Mouse (Mus musculus) lung, postnatal 4 days (tissue): ENCODE measurements around the gene Ankrd12.

Experiments
- DNase-seq, 2 experiments: peaks; one replicate each; pipeline ENCODE4 v3.0.0; 2021

Ankrd12 gene

DNA sequence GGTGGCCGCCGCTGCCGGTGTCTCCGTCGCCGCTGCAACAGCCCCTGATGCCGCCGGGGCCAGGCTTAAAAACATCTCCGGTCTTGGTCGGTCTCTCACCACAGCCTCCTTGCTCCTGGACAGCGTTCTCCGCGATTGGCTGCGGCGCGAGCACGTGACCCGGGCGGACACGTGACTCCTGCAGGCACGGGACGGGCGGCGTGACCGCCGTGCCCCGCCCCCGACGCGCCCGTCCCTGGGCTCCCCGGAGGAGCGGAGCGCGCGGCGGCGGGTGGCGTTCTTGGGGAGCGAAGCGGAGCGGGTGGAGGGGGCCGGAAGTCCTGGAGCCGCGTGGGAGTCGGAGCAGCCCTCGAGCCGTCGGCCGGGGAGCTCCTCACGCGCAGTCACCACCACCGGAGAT is at the start of gene Ankrd12:
TSS of gene Ankrd12 (minus strand) at position 156 of the 400 bp plus-strand sequence.
- peak; percentile 96 to 97 for DNase-seq

DNA sequence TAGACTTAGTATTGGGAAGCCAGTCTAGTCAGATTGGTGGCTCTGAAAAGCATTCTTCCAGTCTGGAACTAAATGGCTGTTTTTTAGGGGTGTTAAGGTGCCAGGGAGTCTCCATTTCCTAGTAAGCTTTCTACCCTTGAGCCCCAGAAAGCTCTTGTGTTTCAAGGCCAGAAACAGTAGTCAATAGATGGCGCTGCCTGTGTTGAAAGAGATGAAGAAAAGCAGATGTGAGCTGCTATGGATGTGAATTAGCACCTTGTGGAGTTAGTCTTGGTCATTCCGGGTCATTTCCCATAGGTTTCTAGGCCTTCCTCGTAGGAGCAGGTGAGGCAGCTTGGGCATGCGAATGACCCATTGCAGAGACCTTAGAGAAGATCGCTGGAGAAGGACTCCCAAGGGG is 48.3 kb upstream of the Ankrd12 start:
- DNase-seq: no peak

DNA sequence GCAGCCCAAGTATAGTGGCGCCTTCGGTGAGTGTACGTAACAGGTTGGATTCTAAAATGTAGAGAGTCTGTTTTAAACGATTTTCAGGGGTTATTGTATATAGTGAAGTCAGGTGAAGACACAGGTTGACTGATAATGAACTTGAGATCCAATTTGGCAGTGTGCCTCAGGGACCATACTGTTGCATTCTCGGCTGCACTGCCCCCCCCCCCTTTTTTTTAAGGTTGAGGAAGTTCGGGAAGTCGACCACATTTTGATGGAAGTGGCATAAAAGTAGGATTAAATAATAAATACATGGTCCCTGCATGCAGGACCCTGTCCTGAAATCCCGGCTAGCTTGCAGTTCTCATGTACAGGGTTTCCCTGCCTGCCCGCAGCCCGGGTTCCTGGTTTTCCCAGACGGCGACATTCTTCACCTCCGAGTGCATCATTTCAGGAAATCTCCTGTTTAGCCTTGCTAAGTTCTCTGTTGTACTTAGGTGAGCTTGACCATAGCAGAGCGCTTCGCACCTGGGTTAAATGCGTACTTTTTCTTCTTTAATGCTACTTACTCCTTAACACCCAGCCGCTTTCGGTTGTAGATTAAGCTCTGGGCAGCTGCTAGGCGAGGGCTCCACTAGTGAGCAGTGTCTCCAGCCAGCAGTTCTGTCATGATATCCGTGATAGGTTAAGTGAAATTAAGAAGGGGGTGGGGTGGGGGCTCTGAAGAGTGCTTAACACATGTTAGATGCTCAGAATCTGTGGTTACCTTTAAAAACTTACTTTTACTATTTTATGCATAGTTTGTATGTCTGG is 47.1 kb upstream of the Ankrd12 start:
- DNase-seq: peak in 1 of 2 experiments; percentile 8

DNA sequence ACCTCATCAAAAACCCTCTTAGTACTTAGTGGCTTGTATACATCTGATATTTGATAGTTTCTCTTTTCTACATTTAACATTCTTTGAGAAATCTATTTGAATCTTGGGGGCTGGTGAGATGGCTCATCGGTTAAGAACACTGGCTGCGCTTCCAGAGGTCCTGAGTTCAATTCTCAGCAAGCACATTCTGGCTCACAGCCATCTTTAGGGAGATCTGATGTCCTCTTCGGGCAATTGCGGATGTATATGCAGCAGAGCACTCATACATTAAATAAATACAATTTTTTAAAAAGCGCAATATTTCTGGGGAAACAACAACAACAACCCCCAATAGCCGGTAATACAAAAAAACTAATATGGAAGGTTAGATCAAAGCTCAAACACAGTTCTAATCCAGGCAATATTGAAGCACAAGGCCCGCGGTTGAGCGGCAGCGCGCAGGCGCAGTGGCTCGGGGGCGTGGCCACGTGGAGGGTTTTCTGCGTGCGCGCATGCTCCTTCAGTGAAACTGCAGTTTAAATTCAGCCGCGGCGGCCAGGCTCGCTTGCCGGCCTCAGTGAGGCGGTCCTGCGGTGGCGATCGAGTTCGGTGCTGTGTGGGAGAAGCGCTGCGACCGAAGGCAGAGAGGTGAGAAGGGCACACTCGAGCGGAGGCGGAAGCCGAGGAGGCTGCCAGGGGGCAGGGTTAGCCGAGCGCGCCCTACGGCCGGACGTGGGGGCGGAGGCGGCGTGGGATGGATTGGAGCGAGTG is 46.4 kb upstream of the Ankrd12 start, which contains the start of gene Ddx11:
TSS of gene Ddx11 (plus strand) at position 455 of the 750 bp plus-strand sequence.
- peak; percentile 94 to 95 for DNase-seq

DNA sequence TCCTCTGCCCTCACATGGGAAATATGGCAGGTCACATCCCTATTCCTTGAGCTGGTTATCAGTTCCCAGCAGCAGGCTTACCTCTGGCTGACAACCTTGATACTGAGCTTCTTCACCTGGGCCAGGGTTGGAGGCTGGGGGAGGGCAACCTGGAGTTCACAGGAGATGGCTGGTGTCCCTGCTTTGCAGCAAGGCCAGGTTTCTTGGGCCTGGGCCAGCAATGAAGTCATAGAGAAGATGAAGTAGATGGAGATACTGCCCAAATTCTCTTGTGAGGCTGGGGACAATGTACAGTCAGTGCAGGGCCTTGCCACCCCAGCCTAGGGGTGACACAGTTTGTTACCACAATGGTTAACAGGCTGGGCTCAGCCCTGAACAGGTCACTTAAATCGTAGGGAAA is 43.8 kb upstream of the Ankrd12 start:
- no peak for DNase-seq

DNA sequence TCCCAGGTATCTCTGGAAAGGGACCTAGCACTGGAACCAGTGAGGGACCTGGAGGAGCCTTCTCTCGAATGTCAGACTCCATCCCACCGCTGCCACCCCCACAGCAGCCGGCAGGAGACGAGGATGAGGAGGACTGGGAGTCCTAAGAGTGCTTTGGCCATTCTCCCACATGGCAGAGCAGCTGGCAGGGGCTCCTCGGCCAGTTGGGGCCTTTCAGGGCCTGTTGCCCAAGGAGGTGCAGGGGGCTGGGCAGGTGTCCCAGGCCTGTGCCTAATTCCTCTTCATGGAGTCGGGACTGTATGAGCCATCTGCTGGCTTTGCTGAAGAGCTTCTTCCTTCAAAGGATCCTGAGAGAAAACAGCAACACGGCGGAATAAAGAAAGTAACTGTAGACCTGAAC is 42.1 kb upstream of the Ankrd12 start:
- no peak for DNase-seq

DNA sequence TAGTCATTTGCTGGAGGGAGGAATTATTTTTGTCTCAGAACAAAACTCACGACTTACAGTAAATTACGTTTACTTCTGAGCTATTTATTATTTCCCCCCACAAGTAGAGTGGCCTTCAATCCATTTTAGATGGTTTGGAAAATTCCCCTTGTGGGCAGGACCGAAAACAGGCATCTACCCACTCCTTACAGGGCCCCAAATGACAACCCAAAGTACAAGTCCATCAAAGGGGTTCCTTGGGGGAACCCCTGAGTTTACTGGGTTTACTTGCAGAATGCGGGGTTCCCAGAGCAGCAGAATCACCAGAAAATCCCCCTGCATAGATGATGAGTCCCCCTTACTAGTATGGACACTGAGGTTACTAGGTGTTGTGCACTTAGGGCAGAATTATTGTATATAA is 35.3 kb upstream of the Ankrd12 start:
- no peak for DNase-seq

DNA sequence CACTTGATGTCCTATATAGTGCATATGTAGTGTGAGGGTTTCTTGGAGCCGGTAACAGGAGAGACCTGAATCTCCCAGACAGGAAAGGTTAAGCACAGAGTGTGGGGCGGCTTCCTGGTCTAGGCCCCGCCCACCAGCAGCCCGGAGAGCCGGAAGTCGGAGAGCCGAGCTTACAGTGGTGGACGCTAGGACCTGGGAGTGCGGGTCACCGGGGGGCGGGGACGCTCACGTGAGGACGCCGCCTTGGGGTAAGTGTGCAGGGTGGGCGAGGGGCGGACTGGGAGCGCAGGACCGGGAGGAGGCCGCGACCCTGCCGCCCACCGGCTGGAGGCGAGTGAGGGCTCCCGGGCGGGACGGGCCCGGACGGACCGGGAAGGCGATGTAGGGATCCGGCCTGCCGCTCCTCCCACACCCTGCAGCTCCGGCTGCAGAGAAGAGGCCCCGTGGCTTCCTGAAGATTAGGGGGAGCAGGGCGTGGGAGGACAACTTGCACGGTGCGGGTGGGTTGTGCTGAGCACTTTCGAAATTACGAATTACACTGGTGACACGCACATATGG is 34.6 kb upstream of the Ankrd12 start, which contains the start of gene Washc1:
TSS of gene Washc1 (plus strand) at position 144 of the 558 bp plus-strand sequence.
- peak; percentile 92 to 94 for DNase-seq

DNA sequence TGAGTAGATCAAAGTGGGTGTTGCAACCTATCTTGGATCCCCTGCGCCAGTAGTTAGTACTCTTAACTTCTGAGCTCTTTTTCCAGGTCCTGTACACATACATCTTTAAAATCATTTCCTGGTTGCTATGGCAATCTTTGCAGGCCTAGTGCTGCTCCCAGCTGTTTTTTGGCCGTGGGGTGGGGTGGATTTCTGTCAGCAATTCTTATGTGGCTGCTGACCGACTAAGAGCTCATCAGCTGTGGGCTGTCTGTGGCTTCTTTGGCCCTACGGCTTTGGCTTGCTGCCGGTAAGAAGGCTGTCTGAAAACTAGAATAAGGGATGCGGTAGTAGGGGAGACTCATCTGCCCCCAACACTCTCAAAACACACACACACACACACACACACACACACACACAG is 33.9 kb upstream of the Ankrd12 start:
- peak; percentile 34 to 70 for DNase-seq

DNA sequence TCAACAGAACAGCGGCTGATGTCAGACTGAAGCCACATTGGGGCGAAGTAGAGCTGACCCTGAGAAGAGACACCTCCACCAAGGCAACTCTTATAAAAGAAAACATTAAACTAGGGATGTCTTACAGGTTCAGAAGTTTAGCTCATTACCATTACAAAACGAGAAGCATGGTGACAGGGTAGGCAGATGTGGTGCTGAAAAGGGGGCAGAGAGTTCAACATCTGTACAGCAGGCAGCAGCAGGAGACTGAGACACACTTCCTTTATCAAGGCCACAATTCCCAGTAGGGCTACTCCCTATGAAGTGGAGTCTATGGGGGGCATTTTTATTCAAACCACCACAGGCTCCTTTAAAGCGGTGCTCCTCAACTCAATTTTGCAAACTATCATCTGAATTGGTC is 31.3 kb upstream of the Ankrd12 start:
- no peak for DNase-seq

DNA sequence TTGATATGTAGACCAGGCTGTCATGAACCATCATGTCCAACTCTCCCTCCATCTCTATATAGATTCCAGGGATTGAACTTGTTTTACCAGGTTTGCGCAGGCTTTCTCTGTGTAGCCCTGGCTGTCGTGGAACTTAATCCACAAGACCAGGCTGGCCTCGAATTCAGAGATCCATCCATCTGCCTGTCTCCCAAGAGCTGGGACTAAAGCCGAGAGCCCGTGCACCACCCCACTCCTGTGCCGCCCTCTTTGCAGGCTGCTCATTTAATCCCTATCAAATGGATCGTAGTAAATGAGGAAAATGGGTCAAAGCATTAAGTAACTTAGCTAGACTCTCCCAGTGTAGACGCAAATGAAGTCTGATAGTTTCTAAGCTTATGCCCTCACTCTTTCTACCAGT is 30.6 kb upstream of the Ankrd12 start:
- DNase-seq: no peak

DNA sequence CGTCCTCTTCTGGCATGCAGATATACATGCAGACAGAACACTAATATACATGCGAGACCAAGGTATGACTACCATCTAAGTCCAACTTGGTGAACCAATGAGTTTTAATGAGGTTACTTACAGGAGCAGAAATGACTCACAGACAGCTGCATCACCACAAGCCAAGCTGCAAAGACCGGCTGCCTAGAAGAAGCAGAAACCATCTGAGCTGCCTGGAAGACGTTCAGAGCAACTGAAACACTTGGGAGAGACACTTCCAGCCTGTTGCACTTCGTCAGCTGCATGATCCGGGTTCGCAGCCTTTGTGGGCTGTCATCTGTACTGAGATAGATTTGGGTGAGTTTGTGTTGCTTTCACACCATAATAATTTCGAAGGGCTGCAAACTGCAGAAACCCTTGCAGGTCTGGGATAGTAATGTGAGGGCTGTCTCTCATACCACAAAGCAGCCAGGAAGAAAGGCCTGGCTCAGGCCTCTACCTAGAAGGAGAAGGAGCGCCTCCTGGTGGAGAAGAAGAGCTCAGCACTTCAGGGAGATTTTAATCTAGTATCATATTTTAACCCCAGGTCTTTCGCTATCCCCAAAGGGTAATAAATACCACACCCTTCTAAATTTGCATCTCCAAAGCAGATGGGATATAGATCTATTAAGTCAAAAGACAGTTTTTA is 29.8 kb upstream of the Ankrd12 start:
- peak in 1 of 2 experiments; percentile 74 for DNase-seq

DNA sequence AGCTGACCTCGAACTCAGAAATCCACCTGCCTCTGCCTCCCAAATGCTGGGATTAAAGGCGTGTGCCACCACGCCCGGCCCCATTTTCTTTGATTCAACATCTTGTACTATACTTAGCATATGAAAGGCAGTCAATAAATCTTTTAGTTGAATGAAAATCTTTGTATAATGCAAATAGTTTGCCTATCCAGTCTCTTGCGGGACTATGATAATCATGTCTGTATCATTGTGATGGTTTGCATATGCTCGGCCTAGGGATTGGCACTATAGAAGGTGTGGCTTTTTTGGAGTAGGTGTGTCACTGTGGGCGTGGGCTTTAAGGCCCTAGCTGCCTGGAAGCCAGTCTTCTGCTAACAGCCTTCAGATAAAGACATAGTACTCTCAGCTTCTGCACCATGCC is 27.2 kb upstream of the Ankrd12 start:
- DNase-seq: no peak

DNA sequence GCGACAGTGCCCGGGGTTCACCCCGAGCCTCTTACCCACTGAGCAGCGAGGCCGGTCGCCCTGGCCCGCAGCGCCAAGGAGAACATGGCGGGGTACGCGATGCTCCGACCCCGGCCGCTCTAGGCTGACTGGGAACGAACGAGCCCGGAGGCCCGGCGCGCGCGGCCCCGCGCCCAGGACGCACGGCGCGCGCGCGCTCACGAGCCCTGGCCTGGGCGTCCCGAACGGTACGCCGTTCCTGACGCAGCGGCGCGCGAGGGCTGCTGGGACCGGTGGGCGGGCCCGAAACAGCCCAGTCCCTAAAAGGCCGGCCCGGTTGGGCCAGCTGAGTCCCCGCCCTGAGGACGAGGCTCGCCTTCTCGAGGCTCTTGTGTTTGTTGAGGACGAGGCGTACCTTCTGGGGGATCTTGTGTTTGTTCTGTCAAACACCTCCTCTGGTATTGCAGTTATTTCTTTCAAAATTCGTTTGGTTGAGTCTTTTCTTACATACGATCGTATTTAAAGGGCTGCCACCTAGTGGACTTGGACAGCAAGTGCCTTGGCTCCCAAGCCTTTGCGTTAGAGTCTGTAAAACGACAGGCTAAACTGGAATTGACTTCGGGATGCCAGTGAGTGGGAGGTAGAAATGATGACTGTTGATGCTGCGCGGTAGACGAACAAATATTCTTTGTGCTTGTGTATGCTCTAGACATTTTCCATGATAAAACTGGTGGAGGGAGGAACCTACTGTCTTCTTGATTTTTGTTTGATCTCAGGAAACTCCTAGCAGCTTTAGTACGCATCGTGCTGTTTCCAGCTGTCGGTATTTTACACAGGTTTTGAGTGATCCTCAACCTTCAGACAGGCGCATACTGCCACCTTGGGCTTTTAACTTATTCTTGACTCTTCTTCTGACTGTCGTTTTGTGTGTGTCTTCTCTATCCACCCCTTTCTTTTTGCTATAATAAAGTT is 24.8 kb upstream of the Ankrd12 start, which contains the start of gene Ndufv2:
TSS of gene Ndufv2 (minus strand) at position 180 of the 951 bp plus-strand sequence.
- peak; percentile 94 to 97 for DNase-seq

DNA sequence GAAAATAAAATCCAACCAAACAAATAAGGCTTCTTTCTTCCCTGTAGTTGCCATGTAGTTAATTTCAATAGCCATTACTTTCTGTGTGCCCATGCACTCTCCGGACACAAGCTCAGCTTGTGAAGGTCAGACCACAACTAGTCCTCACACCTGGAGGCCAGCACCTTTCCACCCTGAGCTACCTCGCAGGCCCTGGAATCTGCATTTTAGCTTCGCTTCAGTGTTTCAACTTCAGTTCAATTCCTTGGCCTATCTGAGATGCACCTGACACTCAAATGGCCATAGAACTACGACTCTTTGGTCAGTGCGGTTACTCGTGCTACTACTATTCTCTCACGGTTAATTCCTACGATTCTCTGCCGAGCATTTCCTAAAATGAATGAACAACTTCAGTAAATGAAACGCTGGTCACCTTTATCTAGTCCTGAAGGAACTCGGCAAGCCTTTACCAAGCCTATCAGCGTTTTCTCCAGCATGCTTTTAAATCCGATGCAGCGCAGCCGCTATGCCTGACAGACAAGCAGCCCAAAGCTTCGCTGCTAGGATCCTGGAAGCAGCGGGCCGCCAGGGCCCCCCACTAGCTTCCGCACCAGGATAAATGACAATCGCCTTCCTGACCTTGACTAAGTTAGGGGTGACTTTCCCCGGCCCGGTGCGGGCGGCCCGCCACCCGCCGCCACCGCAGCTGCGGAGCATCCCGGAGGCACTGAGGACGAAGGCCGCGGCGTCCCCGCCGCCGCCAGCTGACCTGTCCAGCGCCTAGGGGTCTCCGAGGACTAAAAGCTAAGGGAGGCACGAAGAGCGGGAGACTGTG is 23.9 kb upstream of the Ankrd12 start:
- DNase-seq: no peak

DNA sequence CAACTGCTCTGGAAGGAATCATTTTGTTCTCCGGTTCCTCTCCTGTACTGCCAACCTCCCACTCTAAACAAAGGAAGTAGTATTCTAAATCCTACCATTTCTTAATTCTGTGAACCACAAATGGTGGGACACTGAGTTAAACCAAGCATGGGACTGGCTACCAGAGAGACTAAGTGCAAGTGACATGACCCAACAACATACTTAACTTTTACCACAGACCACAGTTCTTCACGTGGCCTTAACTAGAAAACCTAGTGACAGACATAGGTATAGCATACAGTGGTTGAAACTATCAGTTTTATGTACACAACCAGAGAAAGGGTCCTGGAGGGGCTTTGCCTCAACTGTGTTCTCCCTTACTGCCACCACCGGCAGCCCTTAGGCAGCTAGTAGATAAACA is 15.8 kb upstream of the Ankrd12 start:
- no peak for DNase-seq

DNA sequence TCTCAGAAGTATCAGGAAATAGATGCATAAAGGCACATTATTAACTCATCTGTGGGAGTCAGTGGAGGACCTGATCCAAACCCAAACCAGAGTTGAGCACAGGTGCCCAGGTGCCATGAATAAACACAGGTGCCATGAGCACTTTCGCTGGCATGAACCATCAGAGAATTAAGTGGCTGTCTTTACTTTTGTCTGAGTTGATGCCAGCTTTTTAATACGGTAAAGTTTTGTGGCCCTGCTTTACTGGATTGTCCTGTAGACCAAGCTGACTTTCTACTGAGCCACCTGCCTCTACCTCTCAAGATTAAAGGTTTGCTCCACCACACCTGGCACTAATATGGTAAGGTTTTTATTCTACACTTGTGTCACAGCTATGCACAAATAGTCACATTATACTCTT is 15.2 kb upstream of the Ankrd12 start:
- no peak for DNase-seq

DNA sequence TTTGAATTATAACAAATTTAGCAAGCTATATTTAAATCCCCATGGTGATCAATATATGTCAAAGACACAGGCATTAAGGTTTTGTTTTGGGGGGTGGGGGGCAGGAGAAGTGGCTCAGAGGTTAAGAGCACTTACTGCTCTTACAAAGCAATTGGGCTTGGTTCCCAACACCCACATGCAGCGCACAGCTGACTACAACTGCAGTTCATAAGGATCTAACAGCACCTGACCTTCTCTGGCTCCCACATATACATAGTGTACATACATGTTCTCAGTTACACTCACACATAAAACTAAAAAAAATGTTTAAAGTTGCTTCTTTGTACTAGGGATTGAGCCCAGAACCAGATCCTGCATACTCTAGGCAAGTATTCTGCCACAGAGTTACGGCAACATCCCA is 14.5 kb upstream of the Ankrd12 start:
- no peak for DNase-seq

DNA sequence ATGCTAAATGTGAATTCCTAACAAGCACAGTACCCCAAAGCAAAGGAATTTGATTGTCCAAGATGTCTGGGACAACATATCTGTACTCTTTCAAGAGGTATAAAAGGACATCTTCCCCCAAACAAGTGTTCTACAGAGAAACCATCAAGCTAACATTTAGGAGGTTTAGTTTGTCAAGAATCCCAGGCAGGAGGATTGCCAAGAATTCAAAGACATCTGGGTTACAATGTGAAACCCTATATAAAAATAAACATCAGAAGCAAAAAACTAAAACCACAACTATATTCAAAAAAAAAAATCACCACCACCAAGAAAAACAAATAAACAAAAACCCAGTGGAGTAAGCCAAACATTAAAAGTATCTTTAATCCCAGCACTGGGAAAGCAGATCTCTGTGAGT is 13.4 kb upstream of the Ankrd12 start:
- DNase-seq: no peak

DNA sequence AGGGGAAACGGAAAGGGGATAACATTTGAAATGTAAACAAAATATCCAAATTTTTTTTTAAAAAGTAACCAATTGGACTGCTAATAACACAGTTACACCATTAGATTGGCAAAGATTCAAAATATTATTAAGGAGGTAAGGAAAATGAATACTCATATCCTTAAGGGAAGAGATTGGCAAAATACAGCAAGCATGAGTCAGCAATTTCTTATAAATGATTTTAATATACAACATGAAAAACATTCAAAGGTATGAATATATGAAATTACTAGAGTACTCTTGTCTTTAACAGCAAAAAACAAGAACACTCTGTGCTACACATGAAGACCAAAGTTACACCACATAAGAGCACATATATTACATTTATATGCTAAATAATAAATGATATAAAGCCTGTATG is 8.1 kb upstream of the Ankrd12 start:
- DNase-seq: no peak

DNA sequence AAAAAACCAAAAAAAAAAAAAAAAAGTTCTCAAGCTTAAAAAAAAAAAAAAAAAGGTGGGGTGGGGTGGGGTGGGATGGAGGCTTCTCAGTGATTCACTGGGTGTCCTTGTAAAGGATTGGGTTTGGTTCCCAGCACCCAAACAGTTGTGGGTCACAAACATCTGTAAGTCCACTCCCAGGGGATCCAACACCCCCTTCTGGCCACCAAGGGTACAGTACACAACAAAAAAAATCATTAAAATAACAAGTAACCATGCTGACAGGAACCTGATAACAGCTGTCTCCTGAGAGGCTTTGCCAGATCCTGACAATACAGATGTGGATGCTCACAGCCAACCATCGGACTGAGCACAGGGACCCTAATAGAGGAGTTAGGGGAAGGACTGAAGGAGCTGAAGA is 7.6 kb upstream of the Ankrd12 start:
- DNase-seq: no peak
